Mouse (Mus musculus) testis, adult 2 months (tissue): ENCODE data around the gene Fam171a2. TPM values are rescaled to one million over a fixed set of nuclear protein-coding genes. Genes with fewer than 3 reads are reported as not detected.

Experiments used
- H3K27ac ChIP-seq: fragments of 200-500 bp; 2 replicates; pipeline ENCODE4 v1.5.1; 2012; ENCODE audit warnings: low read depth, low read length; ENCODE audit not compliant: control insufficient read depth, insufficient read depth
- H3K27me3 ChIP-seq: fragments of 200-500 bp; 2 replicates; pipeline ENCODE4 v1.6.1; 2012; ENCODE audit warnings: mild to moderate bottlenecking, low read length, moderate library complexity; ENCODE audit not compliant: control insufficient read depth, insufficient read depth
- H3K36me3 ChIP-seq: fragments of 200-500 bp; 2 replicates; pipeline ENCODE4 v1.6.1; 2012; ENCODE audit warnings: mild to moderate bottlenecking, low read length; ENCODE audit not compliant: control insufficient read depth, insufficient read depth
- H3K4me1 ChIP-seq: fragments of 200-500 bp; 2 replicates; pipeline ENCODE4 v1.6.1; 2012; ENCODE audit warnings: low read length; ENCODE audit not compliant: control insufficient read depth, insufficient read depth
- H3K4me3 ChIP-seq: fragments of 200-500 bp; 2 replicates; pipeline ENCODE4 v1.5.1; 2012; ENCODE audit warnings: low read depth, mild to moderate bottlenecking, low read length, moderate library complexity, mixed read lengths; ENCODE audit not compliant: control insufficient read depth
- CTCF ChIP-seq: fragments of 200-500 bp; IDR thresholded peaks from 2 replicates; pipeline ENCODE4 v1.5.1; 2012; ENCODE audit warnings: low read depth, mild to moderate bottlenecking, inconsistent platforms, low read length, moderate library complexity; ENCODE audit not compliant: control insufficient read depth, insufficient read depth, insufficient replicate concordance
- POLR2A ChIP-seq: fragments of 200-500 bp; IDR thresholded peaks from 2 replicates; pipeline ENCODE4 v1.6.1; 2012; ENCODE audit warnings: low read depth, mild to moderate bottlenecking, inconsistent platforms, low read length, moderate library complexity; ENCODE audit not compliant: control insufficient read depth
- polyA plus RNA-seq: library from polyadenylated mRNA; depleted of rRNA; stranded (reverse); fragments of >200 nt; gene quantifications from 2 replicates; pipeline ENCODE4 v1.2.3, GENCODE M21; 2012

The Fam171a2 gene
- polyA plus RNA-seq, 1 experiment: 0.88 TPM

DNA sequence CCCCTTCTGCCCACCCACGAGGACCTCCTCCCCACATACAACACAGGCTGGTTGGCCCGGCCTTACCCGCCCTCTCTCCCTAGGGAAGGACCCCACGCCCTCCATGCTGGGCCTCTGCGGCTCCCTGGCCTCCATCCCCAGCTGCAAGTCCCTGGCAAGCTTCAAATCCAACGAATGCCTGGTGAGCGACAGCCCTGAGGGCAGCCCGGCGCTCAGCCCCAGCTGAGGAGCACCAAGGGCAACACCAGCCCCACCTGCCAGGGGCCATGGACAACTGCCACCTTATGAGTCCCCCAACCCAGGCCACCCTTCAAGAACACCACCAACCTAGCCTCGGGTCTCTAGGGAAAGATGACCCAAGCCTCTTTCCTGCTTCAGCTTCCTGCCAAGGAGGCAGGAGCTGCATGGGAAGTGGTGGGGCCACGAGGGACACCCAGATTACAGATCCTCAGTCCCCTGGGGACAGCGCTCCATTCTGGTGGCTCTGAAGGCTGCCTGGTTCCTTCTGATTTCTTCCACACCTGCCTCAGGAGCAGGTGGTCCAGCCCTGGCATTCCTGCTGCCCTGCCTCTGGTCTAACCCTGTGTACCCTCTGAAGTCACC is 45.5 kb downstream of the Fam171a2 start:
- TF ChIP-seq CTCF (no peak), POLR2A (no peak)
- Histone ChIP-seq H3K27me3 (no peaks in the 10 kb centered on the region), H3K36me3 (no peaks in the 10 kb centered on the region; the same call in 1 of the 2 replicates), H3K4me1 (peaks cover 26% of the 10 kb centered on the region), H3K27ac (no peak overlapping the region), H3K4me3 (no peak overlapping the region)

DNA sequence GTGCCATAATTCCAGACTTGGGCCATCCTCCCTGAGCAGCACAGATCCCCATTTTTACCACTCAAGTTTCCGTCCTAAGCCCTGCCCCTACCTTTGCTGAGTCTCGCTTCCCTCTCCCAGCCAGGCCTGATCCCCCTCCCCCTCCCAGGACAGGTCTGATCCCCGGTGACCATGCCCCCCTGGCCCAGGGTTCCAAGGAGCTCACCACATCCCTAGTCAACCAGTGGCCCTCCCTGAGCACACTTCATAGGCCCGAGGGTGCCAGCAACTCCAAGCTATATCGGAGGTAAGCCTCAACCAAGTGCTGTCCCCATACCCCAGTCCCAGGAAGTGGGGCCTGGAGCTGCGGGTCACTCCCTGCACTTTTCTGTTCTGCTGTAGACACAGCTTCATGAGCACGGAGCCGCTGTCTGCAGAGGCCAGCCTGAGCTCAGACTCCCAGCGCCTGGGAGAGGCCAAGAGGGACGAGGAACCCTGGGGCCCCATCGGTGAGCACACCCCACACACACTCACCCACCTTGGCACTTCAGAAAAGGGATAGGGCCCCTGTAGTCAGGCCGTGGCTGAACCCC is 46.9 kb downstream of the Fam171a2 start:
- peak overlapping the region; percentile 84 for H3K4me3 ChIP-seq
- peaks cover 19% of the 10 kb centered on the region for H3K4me1 ChIP-seq
- no peaks in the 10 kb centered on the region; the same call in 1 of the 2 replicates for H3K36me3 ChIP-seq
- no peak for TF ChIP-seq CTCF
- no peak for TF ChIP-seq POLR2A
- H3K27ac ChIP-seq: no peak overlapping the region
- H3K27me3 ChIP-seq: no peaks in the 10 kb centered on the region

DNA sequence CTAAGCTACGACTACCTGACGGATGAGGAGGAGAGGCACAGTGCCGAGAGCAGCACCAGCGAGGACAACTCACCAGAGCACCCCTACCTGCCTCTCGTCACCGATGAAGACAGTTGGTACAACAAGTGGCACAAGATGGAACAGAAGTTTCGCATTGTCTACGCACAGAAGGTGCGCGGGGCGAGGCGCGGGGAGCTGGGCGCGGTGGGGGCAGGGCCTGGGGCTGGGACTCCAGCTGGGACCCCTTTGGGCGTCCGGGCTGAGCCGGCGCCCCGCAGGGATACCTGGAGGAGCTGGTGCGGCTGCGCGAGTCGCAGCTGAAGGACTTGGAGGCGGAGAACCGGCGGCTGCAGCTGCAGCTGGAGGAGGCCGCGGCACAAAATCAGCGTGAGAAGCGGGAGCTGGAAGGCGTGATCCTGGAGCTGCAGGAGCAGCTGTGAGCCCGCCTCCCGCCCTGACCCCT is 47.8 kb downstream of the Fam171a2 start:
- peak overlapping the region; percentile 29; the same call in 1 of the 2 replicates for H3K27ac ChIP-seq
- H3K27me3 ChIP-seq: no peaks in the 10 kb centered on the region
- peaks cover 17% of the 10 kb centered on the region for H3K4me1 ChIP-seq
- no peaks in the 10 kb centered on the region; the same call in 1 of the 2 replicates for H3K36me3 ChIP-seq
- TF ChIP-seq POLR2A (peak; percentile 78), CTCF (no peak)
- H3K4me3 ChIP-seq: peak overlapping the region; percentile 84

DNA sequence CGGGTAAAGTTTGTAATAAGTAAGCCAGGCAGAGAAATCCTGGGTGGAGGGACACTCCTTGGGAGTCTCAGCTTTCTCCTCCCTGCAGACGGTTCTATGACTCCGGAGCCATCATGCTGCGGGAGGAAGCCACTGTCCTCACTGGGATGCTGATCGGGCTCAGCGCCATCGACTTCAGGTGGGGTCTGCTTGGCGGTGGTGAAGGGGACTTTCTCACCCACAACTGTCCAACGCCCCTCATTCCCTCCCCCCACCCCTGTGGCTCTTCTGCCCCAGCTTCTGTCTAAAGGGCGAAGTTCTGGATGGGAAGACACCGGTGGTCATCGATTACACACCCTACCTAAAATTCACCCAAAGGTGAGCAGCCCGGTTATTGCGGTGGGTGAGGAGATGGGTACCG is 48.4 kb downstream of the Fam171a2 start:
- H3K4me1 ChIP-seq: peaks cover 17% of the 10 kb centered on the region

DNA sequence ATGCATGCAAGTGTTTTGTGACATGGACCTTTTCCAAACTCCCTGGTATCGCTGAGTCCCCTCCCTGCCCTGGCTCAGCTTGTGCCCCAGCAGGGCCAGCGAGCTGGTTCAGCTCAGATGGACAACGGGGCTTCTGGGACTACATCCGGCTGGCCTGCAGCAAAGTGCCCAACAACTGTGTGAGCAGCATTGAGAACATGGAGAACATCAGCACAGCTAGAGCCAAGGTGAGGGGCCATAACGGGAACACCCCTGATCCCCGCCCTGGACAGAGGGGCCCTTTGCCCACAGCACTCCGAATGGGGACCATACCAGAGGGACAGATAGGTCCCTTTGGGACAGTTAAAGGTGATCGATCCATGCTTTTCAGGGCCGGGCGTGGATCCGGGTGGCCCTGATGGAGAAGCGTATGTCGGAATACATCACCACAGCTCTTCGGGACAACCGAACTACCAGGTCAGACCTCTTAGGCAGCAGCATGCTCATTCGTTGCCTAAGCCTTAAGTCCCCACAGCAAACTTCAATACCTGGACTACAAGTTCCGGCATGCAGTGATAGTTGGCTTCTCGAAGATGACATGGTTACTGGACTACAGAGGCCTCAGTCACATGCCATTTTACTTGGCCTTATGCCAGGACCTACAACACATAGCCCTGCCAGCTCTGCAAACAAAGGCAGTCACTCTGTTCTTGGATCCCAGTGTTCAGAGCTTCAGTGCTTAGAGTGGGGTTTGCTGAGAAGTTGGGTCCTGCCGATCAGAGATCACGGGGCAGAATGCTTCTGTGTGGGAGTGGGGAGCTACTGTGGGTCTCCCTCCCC is 49.3 kb downstream of the Fam171a2 start:
- Histone ChIP-seq H3K36me3 (no peaks in the 10 kb centered on the region; the same call in 1 of the 2 replicates), H3K27ac (no peak overlapping the region), H3K4me1 (peaks cover 25% of the 10 kb centered on the region), H3K4me3 (peak overlapping the region; percentile 67), H3K27me3 (no peaks in the 10 kb centered on the region)
- TF ChIP-seq CTCF (no peak), POLR2A (no peak)

More for the DNA sequence above, 48.4 kb downstream of the Fam171a2 start:
- peak overlapping the region; percentile 29; the same call in 1 of the 2 replicates for H3K27ac ChIP-seq
- no peaks in the 10 kb centered on the region; the same call in 1 of the 2 replicates for H3K36me3 ChIP-seq
- H3K4me3 ChIP-seq: peak overlapping the region; percentile 84
- no peaks in the 10 kb centered on the region for H3K27me3 ChIP-seq
- TF ChIP-seq CTCF: no peak
- no peak for TF ChIP-seq POLR2A

DNA sequence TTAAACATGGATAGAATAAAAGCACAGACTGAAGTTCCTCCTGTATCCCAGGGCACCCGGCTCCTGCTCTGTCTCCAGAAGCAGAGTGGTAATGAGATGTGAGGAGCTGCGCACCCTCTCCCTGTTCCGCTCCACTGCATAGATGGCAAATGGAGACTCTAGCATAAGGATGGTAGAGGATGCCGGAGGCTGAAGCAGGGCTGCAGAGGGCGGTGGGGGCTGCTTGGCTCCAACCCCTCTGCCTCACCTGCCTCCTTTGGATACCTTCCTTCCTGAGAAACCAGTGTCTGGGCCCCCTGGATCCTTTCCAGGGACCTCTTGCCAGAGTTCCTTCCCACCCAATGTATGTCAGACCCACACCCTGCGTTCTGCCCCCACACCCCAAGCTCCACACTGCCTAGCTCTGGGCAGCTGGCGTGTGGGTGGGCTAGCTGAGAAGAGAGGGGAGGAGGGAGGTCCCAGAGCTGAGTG is 50.8 kb downstream of the Fam171a2 start:
- H3K27ac ChIP-seq: no peak overlapping the region
- peaks cover 30% of the 10 kb centered on the region for H3K4me1 ChIP-seq
- H3K36me3 ChIP-seq: no peaks in the 10 kb centered on the region
- H3K27me3 ChIP-seq: no peaks in the 10 kb centered on the region
- no peak overlapping the region for H3K4me3 ChIP-seq
- TF ChIP-seq POLR2A: no peak

DNA sequence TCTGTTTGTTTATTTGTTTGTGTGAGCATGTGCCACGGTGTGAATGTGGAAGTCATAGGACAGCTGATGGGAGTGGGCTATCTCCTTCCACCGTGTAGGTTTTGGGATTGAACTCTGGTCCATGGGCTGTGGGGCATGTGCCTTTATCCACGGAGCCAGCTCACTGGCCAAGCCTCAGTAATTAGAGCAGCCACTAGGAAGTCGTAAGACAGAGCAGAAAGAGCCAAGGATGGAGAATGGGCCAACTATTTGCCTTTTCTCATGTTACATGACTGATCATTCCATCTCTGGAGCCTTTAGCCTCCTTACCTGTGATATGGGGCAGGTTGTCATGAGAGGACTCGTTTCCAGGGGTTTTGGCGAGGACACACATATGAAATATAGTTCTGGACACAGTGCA is 51.2 kb downstream of the Fam171a2 start:
- TF ChIP-seq CTCF (no peak), POLR2A (no peak)
- Histone ChIP-seq H3K4me3 (no peak overlapping the region), H3K27me3 (no peaks in the 10 kb centered on the region), H3K36me3 (no peaks in the 10 kb centered on the region), H3K27ac (no peak overlapping the region), H3K4me1 (peaks cover 30% of the 10 kb centered on the region)
